Mouse (Mus musculus) hindlimb bud, embryonic 11.5 days (tissue): ENCODE measurements around the gene Inpp5a.

Experiments used
- DNase-seq: peaks from one replicate; pipeline ENCODE4 v3.0.0-alpha.2; 2012; ENCODE audit warnings: low read depth, low spot score; ENCODE audit errors: extremely low spot score

Gene Inpp5a

DNA sequence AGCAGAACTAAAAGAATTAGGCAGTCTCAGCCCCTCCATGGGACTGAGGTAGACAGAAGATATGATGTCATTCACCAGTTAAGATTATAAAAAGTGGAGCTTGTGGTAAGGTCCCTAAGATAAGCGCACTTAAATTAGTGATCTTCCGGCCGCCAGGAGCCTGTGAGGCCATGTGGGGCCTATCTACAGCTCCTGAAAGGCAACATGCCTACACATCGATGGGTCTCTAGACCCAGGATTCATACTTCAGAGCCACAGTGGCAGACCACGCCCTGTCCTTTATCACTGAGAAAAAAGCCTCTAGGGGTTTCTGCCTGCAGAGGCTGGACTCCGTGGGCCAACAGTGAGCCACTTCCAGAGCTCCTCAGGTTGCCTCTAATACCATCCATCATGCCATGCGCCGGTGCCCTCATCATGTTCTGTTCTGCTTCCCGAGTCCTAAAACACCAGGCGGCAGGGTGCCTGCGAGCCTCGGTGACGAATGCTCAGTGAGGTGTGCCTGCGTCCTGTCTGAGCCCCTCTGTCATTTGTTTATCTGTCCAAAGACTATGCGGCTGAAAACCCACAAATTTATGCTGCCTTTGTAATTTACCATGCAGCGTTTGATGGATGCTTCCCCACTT, 187.3 kb downstream of the Inpp5a start:
- no peak for DNase-seq

DNA sequence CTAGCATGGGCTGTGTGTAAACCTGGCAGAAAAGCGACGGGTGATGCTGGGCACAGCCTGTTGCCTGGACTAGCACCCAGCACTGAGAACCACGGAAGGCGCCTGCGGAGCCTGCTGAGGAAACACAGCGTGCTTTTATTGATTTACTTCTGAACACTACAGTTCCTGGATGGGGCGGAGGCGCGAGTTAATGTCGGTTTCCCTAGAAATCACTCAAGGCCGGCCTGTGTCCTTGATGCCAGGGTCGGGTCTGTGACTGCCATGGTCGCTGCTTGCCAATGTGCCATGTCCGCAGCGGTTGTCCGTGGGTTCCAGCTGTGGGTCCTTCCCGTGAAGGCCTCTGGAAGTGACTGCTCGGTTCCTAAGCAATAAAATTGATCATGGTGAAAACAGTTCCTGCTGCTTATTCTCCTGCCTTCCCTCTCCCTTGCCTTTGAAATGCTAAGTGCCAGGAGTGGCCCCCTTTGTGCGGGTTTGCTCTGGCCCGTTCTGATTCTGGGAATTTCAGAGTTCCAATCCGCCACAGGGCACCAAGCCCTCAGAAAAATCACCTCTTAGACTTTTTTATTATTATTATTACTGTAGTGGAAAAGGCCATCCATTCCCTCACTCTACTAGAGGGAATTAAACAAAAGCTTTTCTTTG, 190.5 kb downstream of the Inpp5a start:
- no peak for DNase-seq

DNA sequence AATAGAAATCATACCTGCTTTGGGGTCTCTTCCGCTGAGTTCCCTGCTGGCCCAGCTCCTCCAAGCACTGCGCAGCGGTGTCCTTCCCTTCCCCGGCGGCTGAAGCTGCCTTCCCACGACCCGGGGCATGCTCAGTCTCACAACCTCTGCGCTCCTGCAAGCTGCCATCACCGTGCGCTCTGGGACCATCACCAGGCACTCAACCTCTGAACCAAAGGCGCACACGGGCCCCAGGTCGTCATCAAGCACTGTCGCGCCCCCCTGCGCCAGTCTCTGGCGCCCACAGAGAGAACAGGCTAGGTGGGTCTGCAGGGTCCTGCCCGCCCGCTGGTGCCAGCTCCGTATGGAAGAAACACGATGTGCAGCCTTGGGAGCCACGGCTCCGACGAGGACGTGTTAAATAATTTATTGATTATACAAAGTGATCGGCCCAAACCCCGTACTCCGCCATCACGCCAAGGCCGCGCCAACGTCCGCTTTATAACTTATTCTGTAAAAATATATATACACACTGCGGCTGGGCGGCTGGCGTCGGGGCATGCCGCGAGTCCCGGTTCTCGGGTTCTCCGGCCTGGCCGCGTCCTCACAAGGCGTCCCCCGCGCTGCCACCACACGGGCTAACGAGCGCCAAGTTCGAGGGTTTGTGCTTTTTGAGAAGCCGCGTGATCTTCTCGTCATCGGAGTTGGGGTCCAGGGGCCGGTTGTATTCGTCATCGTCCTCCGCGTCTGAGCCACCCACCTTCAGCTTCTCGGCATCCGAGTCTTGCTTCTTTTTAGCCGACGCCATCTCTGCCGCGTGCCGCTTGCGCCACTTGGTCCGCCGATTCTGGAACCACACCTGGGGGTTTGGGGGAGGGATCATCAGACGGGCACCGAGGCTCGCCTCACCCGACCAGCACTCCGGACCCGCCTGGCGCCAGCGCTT, 192.2 kb downstream of the Inpp5a start:
- DNase-seq: no peak

DNA sequence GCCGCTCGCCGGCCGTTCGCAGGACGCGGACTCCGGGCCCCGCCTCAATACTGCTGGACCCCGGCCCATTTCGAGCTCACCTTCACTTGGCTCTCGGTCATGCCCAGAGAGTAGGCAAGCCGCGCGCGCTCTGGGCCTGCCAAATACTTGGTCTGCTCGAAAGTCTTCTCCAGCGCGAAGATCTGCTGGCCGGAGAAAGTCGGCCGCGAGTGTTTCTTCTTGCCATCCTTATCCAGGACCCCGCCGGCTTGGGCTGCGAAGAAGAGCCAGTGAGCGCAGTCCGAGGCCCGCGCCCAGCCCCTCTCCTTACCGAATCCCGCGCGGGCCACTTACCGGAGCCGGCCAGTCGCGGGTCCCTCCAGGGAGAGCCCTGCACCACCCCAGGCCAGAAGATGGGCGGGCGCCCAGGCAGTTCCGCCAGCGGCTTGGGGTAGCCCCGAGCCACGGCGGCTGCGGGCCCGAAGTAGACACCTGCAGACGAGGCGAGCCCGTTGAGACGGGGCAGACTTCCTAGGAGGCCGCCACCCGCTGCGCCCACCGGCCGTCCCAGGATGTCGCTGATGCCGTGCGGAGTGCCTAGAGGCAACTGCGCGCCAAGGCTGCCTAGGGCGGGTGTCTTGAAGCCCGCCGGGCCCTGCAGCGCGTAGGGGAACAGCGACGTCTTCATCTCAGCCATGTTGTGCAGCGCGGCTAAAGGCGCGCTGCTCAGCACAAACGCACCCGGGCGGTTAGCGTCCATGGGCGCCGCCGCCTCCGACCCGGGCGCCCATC, 193.1 kb downstream of the Inpp5a start:
- DNase-seq: no peak

DNA sequence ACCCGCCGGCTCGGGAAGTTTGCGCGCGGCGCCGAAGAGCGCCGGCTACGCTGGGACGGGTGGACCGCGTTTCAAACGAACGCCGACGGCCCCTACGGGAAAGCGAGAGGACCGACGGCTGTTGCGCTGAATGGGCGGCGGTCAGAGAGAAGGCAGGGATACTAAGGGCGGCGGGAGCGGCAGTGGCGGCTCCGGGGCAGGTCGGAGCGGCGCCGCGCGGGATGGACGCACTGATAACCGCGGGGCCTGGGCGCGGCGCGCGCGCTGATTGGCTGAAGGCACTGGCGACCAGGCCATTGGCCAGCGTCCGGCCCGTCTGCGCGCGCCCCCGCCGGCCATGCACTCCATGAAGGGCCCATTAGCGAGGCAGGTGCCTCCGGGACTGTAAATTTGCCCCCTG, 193.7 kb downstream of the Inpp5a start, which contains the start of gene Nkx6-2:
Gene Nkx6-2, minus strand, starts transcription at position 203 of the 400 bp plus-strand sequence.
- DNase-seq: no peak

DNA sequence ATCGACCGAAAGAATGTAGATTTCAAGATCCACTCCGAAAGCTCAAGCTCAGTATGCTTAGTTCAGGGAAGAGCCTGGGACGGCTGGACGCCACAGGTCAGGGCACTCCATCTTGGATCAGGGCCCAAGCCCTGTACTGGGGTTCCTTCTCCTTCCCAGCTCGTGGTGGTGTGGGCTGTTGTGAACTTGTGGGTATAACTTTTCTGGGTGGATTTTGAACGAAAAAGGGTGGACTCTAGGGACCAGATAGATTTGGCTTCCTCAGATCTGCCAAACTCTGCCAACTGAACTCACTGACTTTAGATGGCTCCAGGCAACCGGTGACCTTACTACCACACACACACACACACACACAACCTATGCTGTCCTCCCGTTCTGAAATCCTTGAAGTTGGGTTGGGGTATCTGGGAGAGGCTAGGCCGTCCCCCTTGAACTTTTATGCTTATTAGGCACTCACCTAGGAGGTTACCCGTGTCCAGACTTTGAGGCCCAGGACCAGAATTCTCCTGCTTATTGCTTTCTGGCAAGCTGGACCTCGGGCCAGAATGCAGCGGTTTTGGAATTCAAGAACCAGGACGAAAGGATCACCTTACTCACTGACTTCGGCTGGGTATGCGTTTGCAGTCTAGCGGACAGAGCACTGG, 194.3 kb downstream of the Inpp5a start:
- no peak for DNase-seq

DNA sequence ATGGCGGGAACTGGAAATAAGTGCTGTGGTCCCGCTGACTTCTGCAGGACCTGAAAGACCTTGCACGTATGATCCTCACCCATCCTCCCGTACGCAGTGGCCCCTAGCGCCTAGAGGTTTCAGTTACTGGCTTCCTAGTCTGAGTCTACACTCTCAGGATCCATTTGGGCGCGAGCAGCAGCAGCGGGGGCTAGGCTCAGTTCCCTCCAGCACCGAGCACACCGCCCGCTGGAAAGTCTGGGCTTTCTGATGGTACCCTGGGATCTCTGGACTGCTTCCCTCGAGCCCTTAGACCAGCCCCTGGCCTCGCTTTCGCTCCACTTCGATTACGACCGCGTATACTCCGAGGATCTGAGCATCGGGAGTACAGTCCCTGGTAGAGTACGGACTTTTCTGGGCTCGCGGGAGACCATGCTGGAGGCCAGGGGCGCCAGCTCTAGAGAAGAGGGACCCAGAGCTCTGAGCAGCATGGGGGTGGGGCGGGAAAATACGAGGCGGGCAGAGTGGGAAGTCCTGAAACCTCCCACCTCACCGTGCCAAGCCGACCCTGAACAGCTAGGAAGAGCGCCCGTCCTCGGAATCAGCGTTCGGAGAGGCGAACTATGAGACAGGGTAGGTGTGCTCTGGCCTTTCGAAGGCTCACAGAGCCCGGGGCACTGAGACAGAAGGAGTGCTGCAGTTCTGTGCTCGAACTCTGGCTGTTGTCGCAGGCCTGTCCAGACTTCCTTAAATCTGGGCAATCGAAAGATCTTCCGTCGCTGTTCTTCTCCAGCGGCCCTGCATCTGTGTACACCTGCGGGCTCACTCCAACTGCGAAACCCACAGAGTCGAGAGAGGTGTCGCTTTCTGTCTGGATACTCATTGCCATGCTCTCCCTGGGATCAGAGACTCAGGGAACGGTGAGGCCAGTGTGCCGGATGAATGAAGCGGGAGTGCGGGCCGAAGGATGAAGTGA, 195.6 kb downstream of the Inpp5a start:
- DNase-seq: no peak

DNA sequence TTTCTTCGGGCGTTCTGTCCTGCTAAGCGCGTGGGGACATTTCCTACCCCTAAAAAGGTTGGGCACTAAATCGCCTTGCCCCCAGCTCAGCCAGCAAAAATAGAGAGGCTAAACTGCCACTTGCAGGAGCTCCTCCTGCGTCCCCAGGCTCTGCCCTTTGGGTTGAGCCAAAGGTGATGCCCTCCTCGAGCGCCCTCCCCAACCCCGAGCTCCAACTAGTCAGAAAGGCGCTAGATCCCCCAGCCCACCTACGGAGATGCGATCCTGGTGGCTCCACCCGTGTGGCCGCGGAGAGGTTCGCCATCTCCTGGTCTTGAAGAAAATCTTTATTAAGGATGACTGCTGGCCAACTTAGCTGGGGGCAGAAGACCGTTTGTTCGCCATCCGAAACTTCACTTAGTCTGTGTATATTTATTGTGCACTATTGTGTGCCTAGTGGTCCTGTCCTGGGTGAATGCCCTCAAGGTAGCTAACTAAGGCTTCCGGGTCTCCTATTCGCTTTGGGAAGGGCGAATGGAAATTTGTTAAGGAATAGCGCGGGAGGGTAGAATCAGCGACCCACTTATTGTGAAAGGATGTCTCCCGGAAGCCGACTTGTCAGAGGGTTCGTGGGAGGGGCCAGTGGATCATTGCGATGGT, 196.4 kb downstream of the Inpp5a start:
- no peak for DNase-seq

DNA sequence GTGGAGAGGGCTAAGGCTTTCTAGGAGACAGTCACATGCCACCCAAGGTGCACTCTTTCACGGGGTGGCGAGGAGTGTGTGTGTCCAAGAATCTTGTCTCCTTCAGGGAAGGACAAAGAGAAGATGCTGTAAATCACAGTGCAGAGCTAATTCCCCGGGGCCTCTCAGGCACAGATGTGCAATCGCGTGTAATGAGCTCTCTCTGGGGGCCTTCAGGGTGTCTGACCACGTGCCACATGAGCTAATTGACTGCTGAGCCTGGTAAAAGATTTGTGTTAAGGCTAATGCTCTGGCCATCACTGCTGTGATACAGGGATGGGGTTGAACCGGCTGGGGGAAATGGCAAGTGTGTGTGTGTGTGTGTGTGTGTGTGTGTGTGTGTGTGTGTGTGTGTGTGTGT, 199.0 kb downstream of the Inpp5a start:
- no peak for DNase-seq

DNA sequence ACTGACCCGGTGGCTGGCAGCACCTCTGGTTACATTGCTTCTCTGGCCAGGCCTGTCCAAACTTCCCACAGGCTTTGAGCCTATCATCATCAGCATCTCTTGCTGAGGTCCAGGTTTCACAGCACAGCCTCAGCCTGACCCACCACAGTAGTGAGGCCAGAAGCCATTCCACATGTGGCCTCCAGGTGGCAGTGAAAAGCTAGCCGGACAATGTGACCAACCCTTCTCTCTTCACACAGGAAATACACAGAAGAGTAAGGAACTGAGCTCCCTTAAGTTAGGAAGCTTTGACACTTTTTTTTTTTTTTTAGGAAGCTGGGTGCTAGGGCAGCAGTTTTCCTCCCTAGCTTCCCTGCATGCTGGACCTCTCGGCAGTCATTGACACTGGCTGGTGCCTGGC, 201.4 kb downstream of the Inpp5a start:
- DNase-seq: no peak

DNA sequence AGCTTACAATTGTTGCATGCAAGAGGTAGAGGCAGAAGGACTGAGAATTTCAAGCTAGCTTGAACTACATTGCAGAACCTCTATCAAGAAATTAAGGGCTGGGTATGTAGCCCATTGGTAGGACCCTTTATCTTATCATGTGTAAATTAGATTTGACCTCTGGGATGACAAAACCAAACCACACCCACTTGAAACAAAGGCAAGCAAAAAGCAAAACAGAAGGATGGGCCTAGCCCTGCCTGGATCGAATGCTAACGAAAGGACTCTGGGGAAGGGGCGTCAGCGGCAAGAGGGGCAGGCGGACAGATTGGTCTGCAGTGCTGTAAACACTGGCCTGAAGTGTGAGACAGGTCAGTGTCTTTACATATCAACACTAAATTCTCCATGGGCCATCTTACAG, 202.4 kb downstream of the Inpp5a start:
- no peak for DNase-seq

DNA sequence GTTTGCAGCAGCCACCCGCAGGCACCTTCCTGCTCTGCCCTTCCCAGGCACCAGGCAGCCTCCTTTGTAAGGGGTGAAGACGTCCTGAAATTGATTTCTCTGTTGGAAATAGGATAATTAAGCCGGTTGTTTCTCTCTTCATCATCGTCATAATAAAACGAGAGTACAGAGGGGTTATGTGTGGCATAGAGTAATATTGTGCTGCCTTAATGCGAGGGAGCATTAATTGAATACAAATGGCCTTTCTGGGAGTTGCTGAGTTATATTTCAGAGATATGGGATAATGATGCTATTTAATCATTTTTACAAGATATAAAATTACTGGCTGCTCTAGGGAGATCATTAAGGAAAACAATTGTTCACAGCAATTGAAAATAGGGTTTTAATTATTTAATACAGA, 206.4 kb downstream of the Inpp5a start:
- no peak for DNase-seq

DNA sequence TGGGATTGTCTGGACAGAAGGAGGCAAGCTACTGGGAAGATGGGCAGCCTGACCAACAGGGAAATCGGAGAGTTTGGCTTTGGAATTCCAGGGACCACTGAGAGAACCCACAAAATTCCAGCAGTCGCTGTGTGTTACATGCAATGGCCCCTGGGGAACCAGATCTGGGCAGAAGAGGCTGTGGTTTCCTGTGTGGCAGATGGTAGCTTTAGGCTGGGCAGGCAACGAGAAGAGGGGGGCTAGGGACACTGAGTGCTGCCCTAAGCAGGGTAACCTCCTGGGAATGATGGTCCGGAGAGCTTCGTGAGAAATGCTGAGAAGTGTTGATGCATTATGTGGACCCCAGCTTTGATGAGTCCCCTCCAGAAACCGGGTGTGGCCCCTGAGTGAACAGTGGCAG, 207.0 kb downstream of the Inpp5a start:
- DNase-seq: no peak

DNA sequence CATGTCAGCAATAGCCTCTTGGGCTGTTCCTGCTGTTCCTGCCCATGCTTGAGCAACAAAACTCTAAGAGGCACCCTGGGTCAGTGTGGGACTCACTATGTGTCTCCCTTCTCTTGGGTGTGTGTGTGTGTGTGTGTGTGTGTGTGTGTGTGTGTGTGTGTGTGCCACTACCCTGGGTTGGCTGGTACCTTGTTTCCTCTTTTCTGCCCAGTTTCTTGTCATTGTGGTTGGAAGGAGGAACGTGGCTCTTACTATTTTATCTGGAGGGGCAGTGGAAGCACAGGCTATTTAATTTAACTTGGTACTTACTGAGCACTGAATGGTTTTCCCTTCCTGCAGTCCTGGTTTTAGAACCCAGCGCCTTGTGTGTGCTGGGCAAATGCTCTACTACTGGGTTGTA, 221.4 kb downstream of the Inpp5a start:
- DNase-seq: no peak

DNA sequence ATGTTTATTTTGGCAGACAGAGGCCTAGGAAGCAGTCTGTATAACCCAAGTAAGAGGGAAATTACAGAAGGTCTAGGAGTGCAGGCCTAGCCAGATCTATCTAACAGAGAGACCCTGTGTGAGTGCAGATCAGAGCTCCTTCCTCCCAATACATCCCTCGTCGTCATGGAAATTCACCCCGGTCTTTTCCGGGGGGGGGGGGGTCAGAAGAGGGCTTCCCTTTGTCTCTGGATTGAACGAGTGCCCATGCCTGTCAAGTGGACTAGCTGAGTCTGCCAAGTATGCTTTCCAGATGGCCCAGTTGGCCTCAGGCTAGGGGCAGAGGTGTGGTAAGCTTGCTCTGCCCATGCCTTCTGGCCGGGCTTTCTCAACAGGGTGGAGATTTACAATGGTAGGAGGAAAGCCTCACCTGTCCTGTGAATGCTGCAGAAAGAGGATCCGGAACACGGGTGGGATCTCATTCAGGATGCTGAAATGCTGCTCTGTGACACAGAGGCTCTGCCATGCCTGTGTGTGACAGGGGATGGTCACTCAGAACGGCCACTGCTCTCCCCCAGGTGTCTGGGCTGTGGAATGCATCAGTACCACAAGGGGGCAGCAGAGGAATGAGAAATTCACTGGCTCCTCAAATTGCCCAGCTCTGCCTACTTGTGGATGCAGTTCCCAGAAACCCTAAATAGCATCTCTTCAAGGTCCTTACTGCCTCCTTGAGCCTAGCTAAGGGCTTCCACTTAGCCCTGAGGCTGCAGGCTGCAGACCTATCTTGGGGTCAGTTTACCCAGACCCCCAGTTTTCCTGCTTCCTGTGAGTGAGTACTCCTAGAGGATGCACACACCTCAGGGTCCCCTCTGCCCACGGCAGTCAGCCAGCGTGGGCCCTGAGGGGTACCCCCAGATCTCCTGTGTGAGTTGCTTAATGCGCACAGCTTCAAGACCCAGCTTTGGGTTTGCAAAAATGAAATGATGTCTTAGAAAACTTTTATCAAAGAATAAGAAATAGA, 227.2 kb downstream of the Inpp5a start:
- peak; percentile 57 for DNase-seq

DNA sequence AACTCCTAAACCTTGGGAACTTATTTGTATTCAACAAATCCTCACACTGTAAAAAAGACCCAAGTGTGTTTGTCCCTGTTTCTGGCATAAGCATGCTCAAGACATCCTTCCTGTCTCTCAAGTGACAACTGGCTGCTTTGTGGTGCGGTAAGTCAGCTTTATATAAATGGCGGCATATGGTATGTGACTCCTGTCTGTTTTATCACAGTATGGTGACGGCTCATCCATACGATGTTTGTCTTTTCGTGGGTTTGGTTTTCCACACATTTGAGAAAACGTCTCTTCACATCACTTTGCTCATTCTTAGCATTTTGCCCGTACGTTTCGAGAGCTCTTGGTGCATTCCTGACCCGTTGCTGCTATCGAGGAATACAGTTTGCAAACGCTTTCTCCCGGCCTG, 233.7 kb downstream of the Inpp5a start:
- DNase-seq: no peak

DNA sequence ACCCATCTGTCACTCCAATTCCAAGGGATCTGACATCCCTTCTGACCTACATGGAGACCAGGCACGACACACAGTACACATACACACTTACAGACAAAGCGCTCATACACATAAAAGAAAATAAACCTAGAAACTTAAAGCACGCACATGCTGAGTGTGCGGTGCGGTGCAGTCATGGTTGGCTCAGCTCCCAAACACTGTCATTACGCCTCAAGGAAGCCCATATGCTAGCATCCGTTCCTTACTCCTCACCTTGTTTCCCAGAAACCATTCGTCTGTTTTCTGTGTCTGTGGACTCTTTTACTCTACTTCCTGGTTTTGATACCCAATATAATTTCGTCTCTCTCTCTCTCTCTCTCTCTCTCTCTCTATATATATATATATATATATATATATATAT, 236.2 kb downstream of the Inpp5a start:
- DNase-seq: no peak
